Mouse (Mus musculus) left cerebral cortex, postnatal 4 days (tissue): ENCODE measurements around the gene Dctn2. TPM values are rescaled to one million over a fixed set of nuclear protein-coding genes. Genes with fewer than 3 reads are reported as not detected.

Source experiments
- total RNA-seq, 2 experiments: library from RNA; stranded (reverse); gene quantifications; 2 replicates each; pipeline ENCODE4 v1.2.3; 2021

The Dctn2 gene
- total RNA-seq, 2 experiments from 2014 or later = 298 to 302 TPM

Other genes starting within 250 kb of the Dctn2 start
- gene Tsfm, start 235.5 kb upstream of the Dctn2 start, total RNA-seq = 10 to 100 TPM; 29.4 to 30.2 TPM
- gene Mettl1, start 225.0 kb upstream of the Dctn2 start, total RNA-seq = 10 to 100 TPM; 13.8 to 14.9 TPM
- gene Eef1akmt3, start 224.9 kb upstream of the Dctn2 start, total RNA-seq = under 1 TPM; 0.18 to 0.42 TPM
- under 1 TPM; 0.70 to 0.84 TPM for gene Cyp27b1, start 218.1 kb upstream of the Dctn2 start, total RNA-seq
- 10 to 100 TPM; 75.1 to 76.5 TPM for gene March9, start 206.2 kb upstream of the Dctn2 start, total RNA-seq
- 100 to 1,000 TPM; 211 to 221 TPM for gene Cdk4, start 202.8 kb upstream of the Dctn2 start, total RNA-seq
- 10 to 100 TPM; 49.9 to 54.4 TPM for gene Tspan31, start 196.1 kb upstream of the Dctn2 start, total RNA-seq
- 100 to 1,000 TPM; 384 to 394 TPM for gene Agap2, start 191.1 kb upstream of the Dctn2 start, total RNA-seq
- gene Os9, start 145.2 kb upstream of the Dctn2 start, total RNA-seq = 10 to 100 TPM; 86.3 to 90.7 TPM
- 100 to 1,000 TPM in 1 of 2 experiments, 10 to 100 TPM in 1; 99.8 to 109 TPM for gene B4galnt1, start 101.1 kb upstream of the Dctn2 start, total RNA-seq
- under 1 TPM; 0.83 to 0.88 TPM for gene Slc26a10, start 85.7 kb upstream of the Dctn2 start, total RNA-seq
- gene Arhgef25, start 76.3 kb upstream of the Dctn2 start, total RNA-seq = 10 to 100 TPM; 70.5 to 75.6 TPM
- gene Dtx3, start 70.6 kb upstream of the Dctn2 start, total RNA-seq = 100 to 1,000 TPM; 184 to 207 TPM
- gene Pip4k2c, start 54.8 kb upstream of the Dctn2 start, total RNA-seq = 10 to 100 TPM; 23.8 to 25.0 TPM
- gene Kif5a, start 3.0 kb upstream of the Dctn2 start, total RNA-seq = 100 to 1,000 TPM; 291 to 312 TPM
- gene Mbd6, start 22.6 kb downstream of the Dctn2 start, total RNA-seq = 10 to 100 TPM; 47.7 to 51.5 TPM
- 10 to 100 TPM; 65.3 to 65.5 TPM for gene Mars, start 45.4 kb downstream of the Dctn2 start, total RNA-seq
- 1 to 10 TPM in 1 of 2 experiments, under 1 TPM in 1; 0.56 to 1.1 TPM for gene Arhgap9, start 55.6 kb downstream of the Dctn2 start, total RNA-seq
- 1 to 10 TPM; 2.8 to 4.1 TPM for gene Gli1, start 75.6 kb downstream of the Dctn2 start, total RNA-seq
- not detected for gene Inhbe, start 88.0 kb downstream of the Dctn2 start, total RNA-seq
- gene Inhbc, start 104.1 kb downstream of the Dctn2 start, total RNA-seq = not detected
- 100 to 1,000 TPM; 158 to 165 TPM for gene R3hdm2, start 114.0 kb downstream of the Dctn2 start, total RNA-seq
- gene Stac3, start 235.3 kb downstream of the Dctn2 start, total RNA-seq = 1 to 10 TPM; 5.1 to 5.2 TPM
- gene Ndufa4l2, start 248.6 kb downstream of the Dctn2 start, total RNA-seq = 1 to 10 TPM; 4.9 to 7.5 TPM